ENCODE assay signal across 8 mouse cellular contexts in genomic region chr4:66403708-66404200, GRCm38 (mm10). TPM values are rescaled to one million over a fixed set of nuclear protein-coding genes. Genes with fewer than 3 reads are reported as not detected.
DNase-seq lines count a peak whose midpoint lies in the region; ATAC-seq and TF ChIP-seq lines count a peak whose summit lies in the region.

No protein-coding gene starts in this region.

- no peak for TF ChIP-seq POLR2A in testis, adult 2 months (IDR thresholded peaks at IDR 0.05; ENCODE audit: control insufficient read depth, low read depth, low read length)

- WGBS in midbrain, embryonic 10.5 days: under 1% methylated on average over 43 of the region's 51 CpGs

- peaks cover 53% of the 10 kb centered on the region for H3K27me3 ChIP-seq in midbrain, embryonic 10.5 days (ENCODE audit: low read depth, poor library complexity, severe bottlenecking)
- H3K27me3 ChIP-seq in testis, adult 2 months (ENCODE audit: control insufficient read depth, insufficient read depth, low read length): 0 out of 2 replicates have a peak, but pooled peaks cover 3% of the 10 kb centered on the region

- DNase-seq in left cerebral cortex, adult 2 months (ENCODE audit: extremely low spot score in 1 of 2, low spot score in 2 of 2): peak; percentile 35 to 54
- DNase-seq in left cerebral cortex, adult 11 months (ENCODE audit: low spot score): no peak
- DNase-seq in cerebellum, adult 8-10 months: peak; percentile 74
- DNase-seq in kidney, postnatal 4 days: peak; percentile 46 to 56
- peak; percentile 72 for DNase-seq in midbrain, embryonic 10.5 days (ENCODE audit: low spot score)
- DNase-seq in spleen, postnatal 36 days (ENCODE audit: low spot score in 2 of 2): no peak

- H3K4me1 ChIP-seq in midbrain, embryonic 10.5 days: peaks cover 23% of the 10 kb centered on the region
- H3K4me1 ChIP-seq in testis, adult 2 months (ENCODE audit: control insufficient read depth, insufficient read depth, low read length): peaks cover 5% of the 10 kb centered on the region

- intact Hi-C loops in left cerebral cortex, adult 2 months (cut with DNase I): loop anchor here (5.0 to 10.0 kb wide), 5 partner anchors 71 to 569 kb away; no protein-coding TSS in a partner anchor

- ATAC-seq in frontal cortex, adult (ENCODE audit: low TSS enrichment): peak; percentile 10

- H3K9me3 ChIP-seq in midbrain, embryonic 10.5 days (replicated peaks): no peaks in the 10 kb centered on the region

- H3K27ac ChIP-seq in left cerebral cortex, adult 2 months: peak overlapping the region; percentile 66
- peak overlapping the region; percentile 86 for H3K27ac ChIP-seq in midbrain, embryonic 10.5 days (replicated peaks)
- no peak overlapping the region for H3K27ac ChIP-seq in testis, adult 2 months (ENCODE audit: control insufficient read depth, insufficient read depth, low read depth, low read length)

- no peak; the same call in 1 of the 2 replicates for TF ChIP-seq CTCF in left cerebral cortex, adult 2 months (IDR thresholded peaks at IDR 0.05)
- no peak for TF ChIP-seq CTCF in testis, adult 2 months (IDR thresholded peaks at IDR 0.05; ENCODE audit: control insufficient read depth, insufficient read depth, insufficient replicate concordance, low read depth, low read length)

- peak overlapping the region; percentile 83 for H3K4me3 ChIP-seq in left cerebral cortex, adult 2 months
- H3K4me3 ChIP-seq in midbrain, embryonic 10.5 days: peak overlapping the region; percentile 83
- peak overlapping the region; percentile 23; the same call in 1 of the 2 replicates for H3K4me3 ChIP-seq in testis, adult 2 months (ENCODE audit: control insufficient read depth, low read depth, low read length)

- no peaks in the 10 kb centered on the region for H3K36me3 ChIP-seq in midbrain, embryonic 10.5 days
- no peaks in the 10 kb centered on the region for H3K36me3 ChIP-seq in testis, adult 2 months (ENCODE audit: control insufficient read depth, insufficient read depth, low read length)

RNA-seq across cellular contexts. Expression of gene Astn2, which starts 0.7 kb away (rescaled TPM):
- 10 to 100 TPM; 38.3 to 40.3 TPM for total RNA-seq in left cerebral cortex, adult 2 months (2021)
- polyA plus RNA-seq in midbrain, embryonic 10.5 days (2016; fragmentation: Nextera tagmentation; extraction: Ambion mirVana): 0.32 and 0.57 TPM in 2 replicates
- polyA plus RNA-seq in testis, adult 2 months (2012; rRNA removed): 0.20 and 0.34 TPM in 2 replicates

Comparison
In these comparisons a context has a peak if more than half of its experiments do, and no peak if none do; other contexts are left out.
1. DNase-seq: peak in left cerebral cortex, adult 2 months (2 of 2), cerebellum, adult 8-10 months (single experiment), kidney, postnatal 4 days (2 of 2) and midbrain, embryonic 10.5 days (single experiment); none in left cerebral cortex, adult 11 months (single experiment) and spleen, postnatal 36 days (0 of 2).
2. H3K4me3 ChIP-seq: peak in every context shown above with its lines; median percentile 83 in left cerebral cortex, adult 2 months; 83 in midbrain, embryonic 10.5 days; 23 in testis, adult 2 months.